Mouse (Mus musculus) embryonic facial prominence, embryonic 10.5 days (tissue): Measurements from ENCODE around the gene Mad1l1. TPM values are rescaled to one million over a fixed set of nuclear protein-coding genes. Genes with fewer than 3 reads are reported as not detected.
A peak's percentile ranks its signal among the peaks of the same experiment; 100 is the strongest.

ENCODE experiments used
- DNase-seq: peaks from one replicate; pipeline ENCODE4 v3.0.0-alpha.2; 2017; ENCODE audit warnings: low spot score
- H3K27ac ChIP-seq: fragments of 300-500 bp; sonication (generic); replicated peaks from 2 replicates; pipeline ENCODE4 v1.5.1; 2016; ENCODE audit warnings: mild to moderate bottlenecking
- H3K27me3 ChIP-seq: fragments of 300-500 bp; sonication (generic); replicated peaks from 2 replicates; pipeline ENCODE4 v1.6.1; 2016; ENCODE audit warnings: low read depth, mild to moderate bottlenecking; ENCODE audit not compliant: poor library complexity, severe bottlenecking
- H3K36me3 ChIP-seq: fragments of 300-500 bp; sonication (generic); replicated peaks from 2 replicates; pipeline ENCODE4 v1.6.1; 2016; ENCODE audit warnings: mild to moderate bottlenecking, moderate library complexity
- H3K4me1 ChIP-seq: fragments of 300-500 bp; sonication (generic); 2 replicates; pipeline ENCODE4 v1.6.1; 2016
- H3K4me3 ChIP-seq: fragments of 300-500 bp; sonication (generic); 2 replicates; pipeline ENCODE4 v1.5.1; 2016; ENCODE audit warnings: mild to moderate bottlenecking, moderate library complexity
- H3K9me3 ChIP-seq: fragments of 300-500 bp; sonication (generic); 2 replicates; pipeline ENCODE4 v1.6.1; 2016; ENCODE audit warnings: mild to moderate bottlenecking
- WGBS: fragments of 180-500 bp; shearing (Covaris S2); methylation state at CpG from one replicate; pipeline ENCODE4 v1.1.7; 2016; 5-methylcytosine and 5-hydroxymethylcytosine counted together
- polyA plus RNA-seq: library from polyadenylated mRNA; unstranded; fragments of >200 nt; fragmentation: Nextera tagmentation; extraction: Ambion mirVana; gene quantifications from 2 replicates; pipeline ENCODE4 v1.2.1, GENCODE M21; 2016

Gene Mad1l1
- polyA plus RNA-seq, 1 experiment from 2014 or later: 63.9 TPM

DNA sequence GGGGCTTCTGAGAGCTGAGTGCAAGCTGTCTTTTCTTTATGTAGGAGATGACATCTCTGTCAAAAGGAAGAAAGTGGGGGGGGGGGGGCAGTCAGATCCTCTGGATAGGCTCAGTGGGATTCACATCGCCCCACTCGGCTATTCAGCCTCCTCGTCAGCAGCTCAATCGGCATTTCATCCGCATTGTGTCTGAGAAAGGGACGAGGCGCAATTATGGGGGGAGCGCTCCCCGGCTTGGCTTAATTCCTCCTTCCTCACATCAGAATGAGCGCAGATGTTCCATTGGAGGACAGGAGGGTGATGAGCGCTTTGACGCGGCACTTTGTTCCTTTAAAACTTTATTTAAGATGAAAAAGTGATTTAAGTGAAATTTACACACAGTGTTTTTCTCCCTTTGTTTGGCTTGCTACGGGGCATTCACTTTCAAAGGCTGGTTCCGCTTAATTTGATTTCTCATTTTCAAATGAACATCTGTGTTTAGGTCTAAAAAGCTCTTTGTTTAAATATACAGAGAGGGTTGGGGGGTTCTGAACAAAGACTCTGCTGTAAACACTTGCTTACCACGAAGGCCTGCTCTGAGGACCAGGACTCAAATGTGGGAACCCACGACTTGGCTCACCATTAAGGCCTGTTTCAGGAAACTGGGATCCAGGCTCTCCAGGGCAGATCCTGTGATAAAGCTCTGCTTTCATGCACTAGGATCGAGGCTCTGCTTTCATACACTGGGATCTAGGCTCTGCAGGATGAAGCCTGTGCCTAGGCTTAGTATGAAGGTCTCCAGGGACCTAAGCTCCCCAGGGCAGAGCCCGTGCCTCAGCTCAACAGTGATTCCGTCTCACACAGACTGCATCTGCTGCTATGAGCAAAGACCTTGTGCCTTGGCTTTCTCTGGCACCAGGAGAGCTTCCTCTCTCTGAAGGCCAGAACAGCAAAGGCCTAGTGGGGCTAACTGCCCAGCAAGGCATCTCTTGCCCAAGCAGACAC lies 98.0 kb downstream of the Mad1l1 start:
- WGBS: 39% methylated on average over 20 of the region's 20 CpGs
- H3K9me3 ChIP-seq: no peaks in the 10 kb centered on the region
- peak overlapping the region; percentile 76 for H3K27ac ChIP-seq
- H3K4me3 ChIP-seq: no peak overlapping the region
- no peaks in the 10 kb centered on the region for H3K27me3 ChIP-seq
- peaks cover 8% of the 10 kb centered on the region for H3K36me3 ChIP-seq
- H3K4me1 ChIP-seq: peaks cover 37% of the 10 kb centered on the region
- DNase-seq: peak; percentile 16

DNA sequence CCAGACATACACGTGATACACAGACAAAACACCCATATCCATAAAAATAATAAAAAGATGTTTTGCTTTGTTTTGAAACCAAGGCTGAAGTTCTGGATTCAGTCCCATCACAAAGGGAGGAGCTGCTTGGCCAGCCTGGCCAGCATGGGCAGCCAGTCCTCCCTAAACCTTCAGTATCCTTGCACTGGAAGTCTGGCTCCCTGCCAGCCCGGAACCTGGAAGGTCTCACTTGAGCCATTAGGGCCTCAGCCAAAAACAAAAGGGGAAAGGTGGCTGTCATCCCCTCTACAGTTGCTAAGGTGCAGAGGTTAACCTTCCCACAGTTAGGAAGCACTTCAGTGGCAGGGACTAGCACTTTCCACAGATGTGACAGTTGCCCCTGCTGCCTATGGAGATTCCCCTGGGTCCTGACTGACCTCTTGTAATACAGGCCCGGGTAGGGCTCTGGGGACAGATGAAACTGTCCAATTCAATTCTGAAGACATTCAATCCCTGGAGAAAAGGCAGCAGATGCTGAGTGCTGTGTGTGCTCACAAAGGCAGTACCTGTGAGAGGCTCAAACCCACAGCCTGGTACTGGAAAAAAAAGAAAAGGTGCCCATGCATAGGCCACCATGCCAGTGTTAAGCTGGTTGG lies 100.2 kb downstream of the Mad1l1 start:
- Histone ChIP-seq H3K9me3 (no peaks in the 10 kb centered on the region), H3K4me3 (no peak overlapping the region), H3K36me3 (peaks cover 8% of the 10 kb centered on the region), H3K27me3 (no peaks in the 10 kb centered on the region), H3K27ac (no peak overlapping the region), H3K4me1 (peaks cover 33% of the 10 kb centered on the region)
- 74% methylated on average over 3 of the region's 3 CpGs for WGBS
- DNase-seq: no peak

DNA sequence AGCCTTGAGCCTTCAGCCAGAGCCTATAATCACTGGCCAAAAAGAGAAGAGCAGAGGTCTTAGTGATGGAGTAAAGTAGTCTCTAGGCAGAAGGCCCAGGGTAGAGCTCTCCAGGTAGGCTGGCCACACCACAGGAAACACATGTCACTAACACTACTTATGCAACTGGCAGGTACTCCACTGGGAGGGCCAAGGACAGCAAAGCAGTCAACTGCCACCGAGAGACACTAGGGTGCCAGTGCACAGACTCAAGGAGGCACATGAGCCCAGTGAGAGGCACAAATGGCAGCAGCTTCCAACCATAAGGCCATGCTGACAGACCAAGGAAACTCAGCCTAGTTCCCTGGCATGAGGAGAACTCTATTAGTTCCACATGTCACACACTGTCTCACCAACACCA lies 102.1 kb downstream of the Mad1l1 start:
- H3K27ac ChIP-seq: no peak overlapping the region
- H3K36me3 ChIP-seq: peaks cover 8% of the 10 kb centered on the region
- no peaks in the 10 kb centered on the region for H3K27me3 ChIP-seq
- DNase-seq: no peak
- no peaks in the 10 kb centered on the region for H3K9me3 ChIP-seq
- H3K4me3 ChIP-seq: no peak overlapping the region
- WGBS: 77% methylated on average over 1 of the region's 1 CpGs
- peaks cover 31% of the 10 kb centered on the region for H3K4me1 ChIP-seq

DNA sequence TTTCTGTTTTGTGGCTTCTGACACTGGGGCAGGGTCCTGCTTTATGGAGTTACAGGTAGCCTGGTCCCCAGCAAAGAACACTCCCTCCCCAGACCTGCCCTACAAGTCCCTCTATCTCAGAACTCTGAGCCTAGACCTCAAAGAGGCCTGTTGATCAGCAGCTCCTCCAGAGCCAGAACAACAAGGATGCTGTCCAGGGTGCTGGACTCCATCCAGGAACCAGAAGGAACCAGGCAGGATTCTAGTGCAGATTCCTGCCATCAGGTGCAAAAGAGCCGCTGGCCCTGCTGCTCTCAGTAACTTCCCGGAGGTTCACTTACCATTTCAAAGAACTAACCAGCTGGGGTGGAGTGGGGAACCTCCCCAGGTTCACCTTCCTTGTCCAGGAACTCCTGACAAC lies 103.5 kb downstream of the Mad1l1 start:
- no peak overlapping the region for H3K4me3 ChIP-seq
- no peaks in the 10 kb centered on the region for H3K27me3 ChIP-seq
- peak; percentile 65 for DNase-seq
- no peaks in the 10 kb centered on the region for H3K9me3 ChIP-seq
- peaks cover 18% of the 10 kb centered on the region for H3K4me1 ChIP-seq
- 38% methylated on average over 2 of the region's 2 CpGs for WGBS
- no peak overlapping the region for H3K27ac ChIP-seq
- peaks cover 8% of the 10 kb centered on the region for H3K36me3 ChIP-seq

DNA sequence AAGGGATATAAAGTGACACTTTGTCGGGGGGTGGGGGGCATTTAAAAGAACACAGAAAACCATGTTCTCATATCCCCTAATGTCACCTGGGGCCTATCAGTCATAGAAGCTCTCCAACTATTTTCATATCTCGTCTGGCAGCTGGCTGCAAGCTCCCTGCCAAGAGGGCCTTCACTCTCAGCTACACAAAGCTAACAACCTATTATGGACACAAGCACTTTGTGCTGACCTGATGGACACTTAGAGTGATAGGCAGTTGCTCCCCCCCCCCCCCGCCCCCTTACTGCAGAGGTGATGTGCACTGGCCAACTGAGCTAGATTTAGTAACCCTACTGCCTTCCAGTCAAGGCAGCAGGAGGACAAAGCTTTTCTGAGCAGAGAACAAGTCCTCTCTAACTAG lies 104.3 kb downstream of the Mad1l1 start:
- 79% methylated on average over 3 of the region's 3 CpGs for WGBS
- no peak for DNase-seq
- H3K36me3 ChIP-seq: peaks cover 3% of the 10 kb centered on the region
- H3K4me1 ChIP-seq: peaks cover 16% of the 10 kb centered on the region
- no peak overlapping the region for H3K27ac ChIP-seq
- H3K9me3 ChIP-seq: no peaks in the 10 kb centered on the region
- no peak overlapping the region for H3K4me3 ChIP-seq
- H3K27me3 ChIP-seq: no peaks in the 10 kb centered on the region

DNA sequence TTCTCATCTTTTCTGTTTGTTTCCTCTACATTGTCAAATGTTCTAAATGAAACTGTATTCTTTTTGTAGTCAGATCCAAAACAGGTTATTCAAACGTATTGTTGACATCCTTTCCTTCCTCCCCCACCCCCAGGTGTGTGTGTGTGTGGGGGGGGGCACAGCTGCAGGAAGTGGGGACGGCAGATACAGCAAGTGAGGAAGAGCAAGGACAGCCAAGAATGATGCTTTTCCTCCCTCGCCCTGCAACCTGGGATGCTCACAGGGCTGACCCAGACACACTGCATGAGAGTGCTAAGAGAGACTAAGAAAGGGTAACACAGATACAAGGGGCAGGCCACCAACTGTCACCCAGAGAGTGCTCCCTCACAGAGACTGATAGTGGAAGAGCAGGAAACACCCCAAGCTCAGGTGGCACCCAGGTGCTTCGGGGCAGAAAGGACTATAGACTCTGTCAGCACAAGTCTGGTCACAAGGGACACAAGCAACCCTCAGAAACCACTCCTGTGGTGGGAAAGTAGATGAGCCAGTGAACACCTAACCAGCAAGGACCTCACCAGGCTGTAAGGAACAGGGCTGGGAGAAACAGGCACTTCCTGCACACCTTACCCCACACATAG lies 105.8 kb downstream of the Mad1l1 start:
- no peak for DNase-seq
- H3K36me3 ChIP-seq: no peaks in the 10 kb centered on the region
- peaks cover 7% of the 10 kb centered on the region; the same call in 1 of the 2 replicates for H3K4me1 ChIP-seq
- no peak overlapping the region for H3K27ac ChIP-seq
- H3K27me3 ChIP-seq: no peaks in the 10 kb centered on the region
- 76% methylated on average over 4 of the region's 4 CpGs for WGBS
- no peaks in the 10 kb centered on the region for H3K9me3 ChIP-seq
- no peak overlapping the region for H3K4me3 ChIP-seq

- Histone ChIP-seq H3K27me3 (no peaks in the 10 kb centered on the region), H3K36me3 (no peaks in the 10 kb centered on the region), H3K4me1 (peaks cover 15% of the 10 kb centered on the region), H3K9me3 (no peaks in the 10 kb centered on the region), H3K4me3 (no peak overlapping the region), H3K27ac (no peak overlapping the region)
- no peak for DNase-seq
- WGBS: 90% methylated on average over 4 of the region's 4 CpGs
Observed at GRCm38 (mm10) chr5:140213001-140213400, 108.4 kb downstream of the Mad1l1 start.

GRCm38 (mm10) chr5:140210417-140211184 lies 110.8 kb downstream of the Mad1l1 start:
- no peak for DNase-seq
- peaks cover 21% of the 10 kb centered on the region for H3K4me1 ChIP-seq
- no peak overlapping the region for H3K27ac ChIP-seq
- no peak overlapping the region for H3K4me3 ChIP-seq
- no peaks in the 10 kb centered on the region for H3K27me3 ChIP-seq
- no peaks in the 10 kb centered on the region for H3K9me3 ChIP-seq
- WGBS: 85% methylated on average over 6 of the region's 6 CpGs
- H3K36me3 ChIP-seq: peaks cover 13% of the 10 kb centered on the region; the same call in 1 of the 2 replicates

DNA sequence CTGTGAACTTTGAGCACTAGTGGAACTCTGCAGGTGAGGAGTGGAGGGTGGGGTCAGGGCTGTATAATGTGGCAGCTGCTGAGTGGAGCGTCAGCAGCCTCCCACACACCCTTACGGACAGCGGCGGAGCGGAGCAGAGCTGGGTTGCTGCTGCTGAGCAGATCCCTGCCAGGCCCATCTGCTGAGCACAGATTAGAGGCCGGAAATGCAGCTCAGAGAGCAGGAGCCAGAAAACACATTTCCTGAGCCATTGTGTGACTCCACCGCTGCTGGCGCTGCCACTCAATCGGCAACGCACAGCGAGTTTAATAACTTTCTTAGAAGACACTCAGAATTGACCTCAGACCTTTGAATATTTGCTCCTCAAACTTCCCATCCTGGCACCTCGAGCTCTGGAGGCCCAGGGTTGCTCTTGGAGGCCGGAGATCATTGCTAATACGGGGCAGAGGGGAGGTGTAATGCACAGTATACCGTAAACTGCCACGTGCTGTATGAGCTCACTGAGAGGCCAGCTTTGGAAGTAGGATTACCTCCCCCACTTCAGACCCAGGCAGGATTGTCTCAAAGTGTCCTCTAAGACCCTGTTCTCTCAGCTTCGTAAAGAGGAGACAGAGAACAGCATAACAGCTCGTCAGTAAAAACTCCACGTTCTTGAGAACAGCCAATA lies 112.5 kb downstream of the Mad1l1 start:
- H3K9me3 ChIP-seq: no peaks in the 10 kb centered on the region
- peak overlapping the region; percentile 48 for H3K27ac ChIP-seq
- H3K4me1 ChIP-seq: peaks cover 23% of the 10 kb centered on the region
- H3K4me3 ChIP-seq: no peak overlapping the region
- 56% methylated on average over 19 of the region's 19 CpGs for WGBS
- no peaks in the 10 kb centered on the region for H3K27me3 ChIP-seq
- DNase-seq: peak; percentile 40
- peaks cover 18% of the 10 kb centered on the region; the same call in 1 of the 2 replicates for H3K36me3 ChIP-seq

- peaks cover 18% of the 10 kb centered on the region; the same call in 1 of the 2 replicates for H3K36me3 ChIP-seq
- peaks cover 24% of the 10 kb centered on the region for H3K4me1 ChIP-seq
- H3K9me3 ChIP-seq: no peaks in the 10 kb centered on the region
- no peak overlapping the region for H3K27ac ChIP-seq
- H3K27me3 ChIP-seq: no peaks in the 10 kb centered on the region
- no peak overlapping the region for H3K4me3 ChIP-seq
- WGBS: 93% methylated on average over 19 of the region's 19 CpGs
- no peak for DNase-seq
Observed at GRCm38 (mm10) chr5:140206726-140207703, 114.3 kb downstream of the Mad1l1 start.

DNA sequence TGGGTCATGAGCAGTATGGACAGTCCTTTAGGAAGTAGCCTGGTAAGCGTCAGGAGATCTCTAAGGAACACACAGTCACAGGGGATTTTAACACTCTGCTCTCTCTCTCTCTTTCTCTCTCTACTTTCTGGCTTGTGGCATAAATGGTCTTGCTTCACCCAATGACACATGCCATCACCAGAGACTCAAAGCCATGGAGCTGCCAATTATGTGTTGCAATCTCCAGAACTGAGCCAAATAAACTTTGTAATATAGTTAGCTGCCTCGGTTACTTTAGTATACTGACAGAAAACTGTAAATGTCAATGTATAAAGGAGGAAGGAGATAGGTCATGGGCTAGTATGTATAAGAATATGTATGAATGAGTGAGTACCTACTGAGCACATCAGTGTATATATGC lies 115.4 kb downstream of the Mad1l1 start:
- Histone ChIP-seq H3K9me3 (no peaks in the 10 kb centered on the region), H3K4me3 (no peak overlapping the region), H3K4me1 (peaks cover 24% of the 10 kb centered on the region), H3K36me3 (peaks cover 18% of the 10 kb centered on the region; the same call in 1 of the 2 replicates), H3K27ac (no peak overlapping the region), H3K27me3 (no peaks in the 10 kb centered on the region)
- 88% methylated on average over 2 of the region's 2 CpGs for WGBS
- DNase-seq: no peak
